Mouse (Mus musculus) hindbrain, embryonic 11.5 days (tissue): Measurements from ENCODE around the gene Tepsin. TPM values are rescaled to one million over a fixed set of nuclear protein-coding genes. Genes with fewer than 3 reads are reported as not detected.

Source experiments
- polyA plus RNA-seq: library from polyadenylated mRNA; unstranded; fragments of >200 nt; fragmentation: Nextera tagmentation; extraction: Ambion mirVana; gene quantifications from 2 replicates; pipeline ENCODE4 v1.2.1, GENCODE M21; 2014

The Tepsin gene
- polyA plus RNA-seq, 1 experiment from 2014 or later: 17.6 TPM

Other genes starting within 250 kb of the Tepsin start
- gene Chmp6, start 185.3 kb downstream of the Tepsin start, polyA plus RNA-seq: 87.2 and 88.3 TPM in 2 replicates
- 10.1 and 11.5 TPM in 2 replicates for gene Baiap2, start 156.0 kb downstream of the Tepsin start, polyA plus RNA-seq
- 1.9 TPM in 2 replicates for gene Aatk, start 51.6 kb downstream of the Tepsin start, polyA plus RNA-seq
- 24.2 and 24.6 TPM in 2 replicates for gene Cep131, start 11.9 kb downstream of the Tepsin start, polyA plus RNA-seq
- 62.8 and 67.5 TPM in 2 replicates for gene Ndufaf8, start 197 bp upstream of the Tepsin start, polyA plus RNA-seq
- gene Slc38a10, start 52.6 kb upstream of the Tepsin start, polyA plus RNA-seq: 58.6 and 64.7 TPM in 2 replicates
- 18.1 and 23.1 TPM in 2 replicates for gene Bahcc1, start 134.2 kb upstream of the Tepsin start, polyA plus RNA-seq
- 3,592 and 3,665 TPM in 2 replicates for gene Actg1, start 249.8 kb upstream of the Tepsin start, polyA plus RNA-seq